Comparison of ENCODE assay signal across 8 mouse cellular contexts in the genomic region with DNA sequence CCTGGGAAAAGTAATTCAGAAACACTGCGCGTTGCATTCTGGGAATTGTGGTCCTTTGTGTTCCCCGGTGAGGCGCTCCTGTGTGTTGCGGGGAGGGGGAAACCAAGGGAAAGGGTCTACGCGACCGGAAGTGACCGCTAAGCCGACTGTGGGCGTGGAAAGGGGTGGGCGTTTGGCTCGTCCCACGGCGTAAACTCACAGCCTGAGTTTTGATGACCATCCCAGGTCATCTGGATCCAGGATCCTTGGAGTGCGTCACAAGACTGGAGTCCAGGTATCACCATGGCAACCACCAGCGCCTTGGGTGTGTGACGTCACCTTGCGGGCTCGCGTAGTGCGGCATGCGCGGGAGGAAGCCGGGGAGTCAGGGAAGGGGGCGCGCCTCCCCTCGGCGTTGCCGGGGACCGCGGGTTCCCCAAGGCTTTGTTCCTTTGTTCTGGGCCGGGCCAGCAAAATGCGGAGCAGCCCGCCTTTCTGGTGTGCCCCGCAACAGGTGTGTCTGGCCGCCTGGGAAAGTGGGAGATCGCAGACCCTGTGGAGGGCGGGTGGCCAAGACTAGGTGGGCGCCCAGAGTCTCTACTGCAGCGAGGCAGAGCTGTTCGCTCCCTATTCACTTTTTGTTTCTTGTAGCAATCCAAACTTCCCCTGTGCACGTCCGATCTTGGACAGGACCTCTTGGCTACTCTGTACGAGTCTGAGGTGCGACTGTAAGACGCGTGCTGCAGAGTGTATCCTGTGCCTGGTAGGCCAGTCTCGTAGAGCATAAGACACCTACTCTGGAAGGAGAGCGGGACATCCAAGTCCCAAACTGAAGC. TPM values are rescaled to one million over a fixed set of nuclear protein-coding genes. Genes with fewer than 3 reads are reported as not detected.
DNase-seq lines count a peak whose midpoint lies in the region; ATAC-seq and TF ChIP-seq lines count a peak whose summit lies in the region.

A gene (plus strand): TSS at position 169 of the 815 bp plus-strand sequence.

- no peak for TF ChIP-seq EP300 in CH12.LX (IDR thresholded peaks at IDR 0.05; ENCODE audit: low read length)

- no peak for TF ChIP-seq RAD21 in CH12.LX (IDR thresholded peaks at IDR 0.05; ENCODE audit: low read depth, low read length)

- in situ Hi-C loops in CH12.LX (cut with MboI; ENCODE audit: low pct_ligation_motif_present, low pct_unique_long_range_greater_than_20kb, low sequenced_read_pairs): loop anchor here (25.0 kb wide), 3 partner anchors 233 to 1567 kb away; a partner anchor contains a TSS

- peak within 1 kb of the TSS; percentile 63 for H3K4me2 ChIP-seq in CH12.LX (ENCODE audit: insufficient read depth, low read depth, poor library complexity, severe bottlenecking)
- H3K4me2 ChIP-seq in heart, embryonic 15.5 days: peak within 1 kb of the TSS; percentile 81
- H3K4me2 ChIP-seq in liver, embryonic 13.5 days: peak within 1 kb of the TSS; percentile 85
- peak within 1 kb of the TSS; percentile 78 for H3K4me2 ChIP-seq in stomach, embryonic 15.5 days

- dilution Hi-C loops in CH12.LX (cut with MboI; ENCODE audit: extremely low pct_ligation_motif_present, extremely low pct_unique_long_range_greater_than_20kb, low sequenced_read_pairs): no loop called here

- no peak for TF ChIP-seq CTCF in CH12.LX (conservative IDR thresholded peaks at IDR 0.05 in 1 of 2, IDR thresholded peaks at IDR 0.05 in 1 of 2; ENCODE audit: low read depth in 2 of 2, low read length in 2 of 2)

- TF ChIP-seq POLR2A in CH12.LX (IDR thresholded peaks at IDR 0.05; ENCODE audit: low read depth, low read length): peak; percentile 63; the same call in 1 of the 2 replicates

- peak within 1 kb of the TSS; percentile 38 for H3K9ac ChIP-seq in CH12.LX (ENCODE audit: insufficient read depth, low read depth)
- peak within 1 kb of the TSS; percentile 79 for H3K9ac ChIP-seq in heart, embryonic 15.5 days
- peak within 1 kb of the TSS; percentile 74 for H3K9ac ChIP-seq in liver, embryonic 13.5 days
- H3K9ac ChIP-seq in stomach, embryonic 15.5 days: peak within 1 kb of the TSS; percentile 76

- H3K79me2 ChIP-seq in CH12.LX (replicated peaks; ENCODE audit: control insufficient read depth, extremely low read depth, insufficient read depth, poor library complexity, severe bottlenecking): no peaks in the 10 kb centered on the region

- WGBS in forebrain, embryonic 10.5 days: under 1% methylated on average over 50 of the region's 50 CpGs
- WGBS in heart, embryonic 15.5 days: under 1% methylated on average over 50 of the region's 50 CpGs
- under 1% methylated on average over 50 of the region's 50 CpGs for WGBS in liver, embryonic 13.5 days (ENCODE audit: insufficient replicate concordance)
- WGBS in stomach, embryonic 15.5 days: 0% methylated on average over 50 of the region's 50 CpGs

- peaks cover 6 to 7% of the 10 kb centered on the region in 2 experiments for H3K36me3 ChIP-seq in CH12.LX (replicated peaks in 1 of 2; ENCODE audit: control insufficient read depth in 1 of 2, insufficient read depth in 1 of 2, low read length in 1 of 2)
- H3K36me3 ChIP-seq in forebrain, embryonic 10.5 days (replicated peaks): peaks cover 36% of the 10 kb centered on the region
- peaks cover 14% of the 10 kb centered on the region for H3K36me3 ChIP-seq in heart, embryonic 15.5 days
- no peaks in the 10 kb centered on the region for H3K36me3 ChIP-seq in liver, embryonic 13.5 days
- no peaks in the 10 kb centered on the region for H3K36me3 ChIP-seq in stomach, embryonic 15.5 days

- peaks cover 3% of the 10 kb centered on the region for H3K9me3 ChIP-seq in CH12.LX (replicated peaks; ENCODE audit: low read length)
- H3K9me3 ChIP-seq in forebrain, embryonic 10.5 days: no peaks in the 10 kb centered on the region
- H3K9me3 ChIP-seq in heart, embryonic 15.5 days (replicated peaks): no peaks in the 10 kb centered on the region
- no peaks in the 10 kb centered on the region for H3K9me3 ChIP-seq in liver, embryonic 13.5 days (replicated peaks)
- H3K9me3 ChIP-seq in stomach, embryonic 15.5 days: no peaks in the 10 kb centered on the region

- H3K27ac ChIP-seq in CH12.LX (ENCODE audit: insufficient read depth, low read depth): no peak within 1 kb of the TSS
- H3K27ac ChIP-seq in forebrain, embryonic 10.5 days: peak within 1 kb of the TSS; percentile 95
- H3K27ac ChIP-seq in heart, embryonic 15.5 days: peak within 1 kb of the TSS; percentile 81
- peak within 1 kb of the TSS; percentile 15; the same call in 1 of the 2 replicates for H3K27ac ChIP-seq in liver, embryonic 13.5 days
- peak within 1 kb of the TSS; percentile 82 for H3K27ac ChIP-seq in stomach, embryonic 15.5 days

- peak; percentile 92 for ATAC-seq in heart, embryonic 15.5 days (replicated peaks; ENCODE audit: insufficient number of reproducible peaks, insufficient read depth, low FRiP score, low read depth)
- peak; percentile 64 for ATAC-seq in liver, embryonic 13.5 days (ENCODE audit: low read depth)
- ATAC-seq in stomach, embryonic 15.5 days (ENCODE audit: insufficient read depth, low FRiP score, low read depth): peak; percentile 90

- peaks cover 5 to 13% of the 10 kb centered on the region in 2 experiments; a peak in 2 of 4 replicates for H3K4me1 ChIP-seq in CH12.LX (ENCODE audit: control insufficient read depth in 1 of 2, insufficient read depth in 2 of 2)
- peaks cover 23% of the 10 kb centered on the region for H3K4me1 ChIP-seq in forebrain, embryonic 10.5 days
- H3K4me1 ChIP-seq in heart, embryonic 15.5 days (replicated peaks): peaks cover 8% of the 10 kb centered on the region
- peaks cover 22% of the 10 kb centered on the region for H3K4me1 ChIP-seq in liver, embryonic 13.5 days (replicated peaks)
- no peaks in the 10 kb centered on the region for H3K4me1 ChIP-seq in stomach, embryonic 15.5 days

- DNase-seq in CH12.LX (ENCODE audit: extremely low read depth): peak; percentile 88
- peak; percentile 87 for DNase-seq in c-Kit-positive CD71-negative TER-119-negative erythroid progenitor cells, embryonic 14.5 days (ENCODE audit: low read depth)
- peak; percentile 95 for DNase-seq in forebrain, embryonic 10.5 days (ENCODE audit: extremely low spot score, low spot score)
- DNase-seq in kidney, postnatal 25 days: peak; percentile 93 to 94
- peak; percentile 74 for DNase-seq in liver, embryonic 13.5 days
- peak; percentile 92 for DNase-seq in neural tube, embryonic 10.5 days (ENCODE audit: extremely low spot score, low spot score)

- peak within 1 kb of the TSS; percentile 72 to 85 (median 76) for H3K4me3 ChIP-seq in CH12.LX (replicated peaks in 1 of 3; ENCODE audit: low read depth in 2 of 3, low read length in 2 of 3, poor library complexity in 1 of 3)
- peak within 1 kb of the TSS; percentile 91 for H3K4me3 ChIP-seq in forebrain, embryonic 10.5 days
- H3K4me3 ChIP-seq in heart, embryonic 15.5 days: peak within 1 kb of the TSS; percentile 82
- peak within 1 kb of the TSS; percentile 73 for H3K4me3 ChIP-seq in liver, embryonic 13.5 days (replicated peaks)
- H3K4me3 ChIP-seq in stomach, embryonic 15.5 days (replicated peaks): peak within 1 kb of the TSS; percentile 68

- H3K27me3 ChIP-seq in CH12.LX (replicated peaks): no peaks in the 10 kb centered on the region
- no peaks in the 10 kb centered on the region for H3K27me3 ChIP-seq in forebrain, embryonic 10.5 days (ENCODE audit: poor library complexity, severe bottlenecking)
- H3K27me3 ChIP-seq in heart, embryonic 15.5 days: no peaks in the 10 kb centered on the region
- no peaks in the 10 kb centered on the region for H3K27me3 ChIP-seq in liver, embryonic 13.5 days
- no peaks in the 10 kb centered on the region for H3K27me3 ChIP-seq in stomach, embryonic 15.5 days (replicated peaks)

TF ChIP-seq in CH12.LX, 34 proteins besides CTCF, POLR2A, EP300 and RAD21 (continues in another document):
- TF ChIP-seq MXI1 (IDR thresholded peaks at IDR 0.05; ENCODE audit: low read depth, low read length): peak; percentile 87
- TF ChIP-seq MYC (IDR thresholded peaks at IDR 0.05; ENCODE audit: low read depth, low read length): peak; percentile 56
- peak; percentile 36; the same call in 1 of the 2 replicates for TF ChIP-seq TCF12 (IDR thresholded peaks at IDR 0.05; ENCODE audit: low read depth, low read length)
- peak; percentile 44; the same call in 1 of the 2 replicates for TF ChIP-seq MAX (IDR thresholded peaks at IDR 0.05; ENCODE audit: low read length)
- no peak for TF ChIP-seq CHD1 (IDR thresholded peaks at IDR 0.05; ENCODE audit: low read depth, low read length)
- TF ChIP-seq ZC3H11A (IDR thresholded peaks at IDR 0.05; ENCODE audit: low read depth, low read length): no peak
- TF ChIP-seq NRF1 (IDR thresholded peaks at IDR 0.05; ENCODE audit: low read depth, low read length): peak; percentile 69
- TF ChIP-seq KAT2A (IDR thresholded peaks at IDR 0.05; ENCODE audit: insufficient replicate concordance, low read length): peak; percentile 67; the same call in 1 of the 2 replicates
- TF ChIP-seq NELFE (IDR thresholded peaks at IDR 0.05; ENCODE audit: low read depth, low read length): peak; percentile 61
- no peak for TF ChIP-seq JUND (conservative IDR thresholded peaks at IDR 0.05; ENCODE audit: low read depth, low read length)
- peak; percentile 84 for TF ChIP-seq SIN3A (IDR thresholded peaks at IDR 0.05; ENCODE audit: low read length)
- no peak for TF ChIP-seq RCOR1 (conservative IDR thresholded peaks at IDR 0.05; ENCODE audit: low read depth, low read length)
- TF ChIP-seq HCFC1 (IDR thresholded peaks at IDR 0.05; ENCODE audit: low read depth, low read length): peak; percentile 91
- TF ChIP-seq BHLHE40 (IDR thresholded peaks at IDR 0.05; ENCODE audit: low read depth, low read length): 0 out of 2 replicates have a peak, but pooled peaks have one; percentile 4
- TF ChIP-seq MEF2A (IDR thresholded peaks at IDR 0.05; ENCODE audit: borderline replicate concordance, low read depth, low read length): peak; percentile 49; the same call in 1 of the 2 replicates
- peak; percentile 85 for TF ChIP-seq ELF1 (IDR thresholded peaks at IDR 0.05; ENCODE audit: low read depth, low read length)
- TF ChIP-seq JUN (IDR thresholded peaks at IDR 0.05; ENCODE audit: insufficient read depth, low read depth, low read length): 0 out of 2 replicates have a peak, but pooled peaks have one; percentile 2
- TF ChIP-seq PAX5 (IDR thresholded peaks at IDR 0.05; ENCODE audit: low read length): no peak
- peak; percentile 80 for TF ChIP-seq MAZ (IDR thresholded peaks at IDR 0.05; ENCODE audit: low read depth, low read length)

RNA-seq across cellular contexts. Expression of the gene that starts here (rescaled TPM):
- total RNA-seq in CH12.LX (2012; rRNA removed) (2.3 and 3.1 TPM in 2 replicates), CH12.LX (2014; rRNA removed) (2.0 and 3.3 TPM in 2 replicates)
- 0.79 and 0.80 TPM in 2 replicates for polyA plus RNA-seq in CH12.LX (2012; ENCODE audit: insufficient read length, low read depth)
- 24.3 and 26.8 TPM in 2 replicates for polyA plus RNA-seq in forebrain, embryonic 10.5 days (2016; fragmentation: Nextera tagmentation; extraction: Ambion mirVana)
- polyA plus RNA-seq in heart, embryonic 15.5 days (2015; fragmentation: Nextera tagmentation; extraction: Ambion mirVana): 3.8 and 5.1 TPM in 2 replicates
- 0.89 and 1.0 TPM in 2 replicates for polyA plus RNA-seq in liver, embryonic 13.5 days (2015; fragmentation: Nextera tagmentation; extraction: Ambion mirVana)
- polyA plus RNA-seq in stomach, embryonic 15.5 days (2015; fragmentation: Nextera tagmentation; extraction: Ambion mirVana): 7.8 and 8.5 TPM in 2 replicates
